Mouse (Mus musculus) kidney, embryonic 14.5 days (tissue): ENCODE results near the gene Eci3. TPM values are rescaled to one million over a fixed set of nuclear protein-coding genes. Genes with fewer than 3 reads are reported as not detected.
"Not testable (repeated sequence)": the region's sequence is repeated elsewhere in the genome, so short reads cannot be mapped to it uniquely, and the experiment has no call there.

Experiments used
- ATAC-seq: fragments of 200-750 bp; cut with Nextera tagmentation; 2 replicates; pipeline ENCODE4 v1.8.0; 2017; ENCODE audit warnings: moderate number of reproducible peaks, mild to moderate bottlenecking, moderate TSS enrichment, moderate library complexity; ENCODE audit not compliant: low FRiP score, low TSS enrichment
- H3K27ac ChIP-seq: fragments of 300-500 bp; sonication (generic); 2 replicates; pipeline ENCODE4 v1.5.1; 2014; ENCODE audit warnings: low read depth, mild to moderate bottlenecking, low read length, moderate library complexity, mixed read lengths
- H3K27me3 ChIP-seq: fragments of 300-500 bp; sonication (generic); 2 replicates; pipeline ENCODE4 v1.6.1; 2014; ENCODE audit warnings: mild to moderate bottlenecking, low read length; ENCODE audit not compliant: control insufficient read depth, insufficient read depth
- H3K36me3 ChIP-seq: fragments of 300-500 bp; sonication (generic); 2 replicates; pipeline ENCODE4 v1.6.1; 2014; ENCODE audit warnings: low read length, mixed read lengths; ENCODE audit not compliant: control insufficient read depth, insufficient read depth
- H3K4me1 ChIP-seq: fragments of 300-500 bp; sonication (generic); 2 replicates; pipeline ENCODE4 v1.6.1; 2014; ENCODE audit warnings: low read length, mixed read lengths; ENCODE audit not compliant: control insufficient read depth, insufficient read depth
- H3K4me2 ChIP-seq: fragments of 300-500 bp; sonication (generic); replicated peaks from 2 replicates; pipeline ENCODE4 v1.6.1; 2014; ENCODE audit warnings: low read depth, mild to moderate bottlenecking, low read length
- H3K4me3 ChIP-seq: fragments of 300-500 bp; sonication (generic); 2 replicates; pipeline ENCODE4 v1.5.1; 2014; ENCODE audit warnings: mild to moderate bottlenecking, low read length
- H3K9ac ChIP-seq: fragments of 300-500 bp; sonication (generic); 2 replicates; pipeline ENCODE4 v1.6.1; 2014; ENCODE audit warnings: low read depth, mild to moderate bottlenecking, low read length, moderate library complexity
- H3K9me3 ChIP-seq: fragments of 300-500 bp; sonication (generic); 2 replicates; pipeline ENCODE4 v1.6.1; 2016; ENCODE audit warnings: low read length; ENCODE audit not compliant: control insufficient read depth
- WGBS: fragments of 180-500 bp; shearing (Covaris S2); extraction: QIAGEN DNeasy Blood & Tissue Kit; methylation state at CpG from one replicate; pipeline ENCODE4 v1.1.7; 2014; 5-methylcytosine and 5-hydroxymethylcytosine counted together
- polyA plus RNA-seq: library from polyadenylated mRNA; unstranded; fragments of >200 nt; fragmentation: Nextera tagmentation; extraction: Ambion mirVana; gene quantifications from 2 replicates; pipeline ENCODE4 v1.2.1, GENCODE M21; 2014

Eci3 gene
- 1.7 and 3.1 TPM in 2 replicates for polyA plus RNA-seq

- peak; percentile 89 for ATAC-seq
- Histone ChIP-seq H3K4me1 (no peaks in the 10 kb centered on the region), H3K4me2 (peak within 1 kb of the TSS; percentile 85), H3K9me3 (no peaks in the 10 kb centered on the region), H3K27me3 (no peaks in the 10 kb centered on the region), H3K27ac (no peak within 1 kb of the TSS), H3K9ac (peak within 1 kb of the TSS; percentile 44), H3K36me3 (no peaks in the 10 kb centered on the region), H3K4me3 (peak within 1 kb of the TSS; percentile 46)
- 4% methylated on average over 32 of the region's 32 CpGs for WGBS
These were observed at the start of gene Eci3 for GRCm38 (mm10) chr13:34963511-34964397. Eci3 (minus strand) TSS chr13:34963810.

- no peaks in the 10 kb centered on the region for H3K4me1 ChIP-seq
- no peaks in the 10 kb centered on the region for H3K36me3 ChIP-seq
- H3K27ac ChIP-seq, result no peak overlapping the region
- H3K9me3 ChIP-seq, result peaks cover 5% of the 10 kb centered on the region; the same call in 1 of the 2 replicates
- H3K9ac ChIP-seq, result no peak overlapping the region
- 56% methylated on average over 2 of the region's 2 CpGs for WGBS
- ATAC-seq, result no peak
- no peak overlapping the region for H3K4me3 ChIP-seq
- no peaks in the 10 kb centered on the region for H3K27me3 ChIP-seq
- no peak overlapping the region for H3K4me2 ChIP-seq
These were observed 32.3 kb upstream of the Eci3 start for GRCm38 (mm10) chr13:34995925-34996324.

DNA sequence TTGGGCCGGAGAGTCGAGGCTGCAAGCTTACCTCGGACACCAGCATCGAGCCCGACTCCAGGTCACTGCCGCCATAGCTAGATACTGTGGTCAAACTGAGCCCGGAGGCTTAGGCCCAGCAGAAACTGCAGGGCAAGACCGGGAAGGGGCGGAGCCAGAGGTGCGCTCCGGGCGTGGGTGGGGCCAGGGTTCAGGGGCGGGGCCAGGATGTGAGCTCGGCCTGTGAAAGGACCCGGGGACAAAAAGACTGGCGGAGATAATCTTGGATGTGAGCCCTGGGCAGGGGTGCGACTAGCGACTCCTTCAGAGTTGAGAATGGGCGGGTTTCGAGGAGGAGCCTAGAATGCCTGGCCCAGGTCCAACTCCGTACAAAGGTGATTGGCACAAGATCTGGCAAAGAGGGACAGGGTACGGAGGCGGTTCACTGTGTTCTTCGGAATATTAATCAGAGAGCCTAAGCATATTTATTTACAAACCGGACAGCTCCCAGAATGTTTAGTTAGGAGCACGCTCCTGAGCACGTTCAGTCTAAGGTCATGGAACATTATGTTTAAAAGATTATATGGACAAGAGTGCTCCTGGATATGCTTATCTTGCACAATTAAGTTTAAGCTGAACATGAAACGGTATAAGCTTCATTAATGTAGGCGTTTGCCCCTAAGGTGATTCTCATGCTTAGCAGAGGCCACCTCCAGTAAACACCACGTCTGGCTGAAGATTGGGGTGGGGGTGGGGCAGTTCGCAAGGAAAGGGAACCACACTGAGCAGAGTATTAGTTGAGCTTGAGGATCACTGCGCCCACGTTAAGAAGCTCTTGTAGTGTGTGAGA, 30.6 kb upstream of the Eci3 start:
- Histone ChIP-seq H3K27me3 (no peaks in the 10 kb centered on the region), H3K4me1 (no peaks in the 10 kb centered on the region), H3K9me3 (peaks cover 5% of the 10 kb centered on the region; the same call in 1 of the 2 replicates), H3K4me3 (peak overlapping the region; percentile 68), H3K4me2 (peak overlapping the region; percentile 65), H3K36me3 (peaks cover 9% of the 10 kb centered on the region), H3K27ac (peak overlapping the region; percentile 88), H3K9ac (peak overlapping the region; percentile 80)
- ATAC-seq, result peak; percentile 97
- under 1% methylated on average over 33 of the region's 33 CpGs for WGBS

DNA sequence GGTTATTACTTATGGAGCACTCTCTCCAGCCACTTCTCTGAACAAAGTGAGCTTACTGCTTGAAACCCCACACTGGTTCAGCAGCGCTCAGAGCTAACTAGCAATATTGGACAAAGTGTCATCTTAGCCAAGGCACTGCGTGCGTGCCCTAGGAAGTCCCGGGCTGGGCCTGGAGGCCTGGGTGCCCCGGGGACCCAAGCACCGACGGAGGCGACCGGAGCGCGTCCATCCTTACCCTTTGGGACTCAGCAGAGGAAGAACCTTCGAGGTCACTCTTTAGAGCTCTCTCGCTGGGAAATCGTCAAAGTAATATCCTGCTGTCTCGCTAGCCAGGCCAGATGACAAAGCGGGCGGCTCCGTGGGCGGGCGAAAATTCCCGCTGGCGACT, 30.0 kb upstream of the Eci3 start:
- H3K4me1 ChIP-seq, result no peaks in the 10 kb centered on the region
- H3K27ac ChIP-seq, result peak overlapping the region; percentile 88
- peak overlapping the region; percentile 65 for H3K4me2 ChIP-seq
- peak; percentile 61 for ATAC-seq
- H3K27me3 ChIP-seq, result no peaks in the 10 kb centered on the region
- H3K9me3 ChIP-seq, result peaks cover 2% of the 10 kb centered on the region; the same call in 1 of the 2 replicates
- WGBS, result 1% methylated on average over 22 of the region's 22 CpGs
- peak overlapping the region; percentile 80 for H3K9ac ChIP-seq
- H3K36me3 ChIP-seq, result peaks cover 14% of the 10 kb centered on the region
- peak overlapping the region; percentile 68 for H3K4me3 ChIP-seq

DNA sequence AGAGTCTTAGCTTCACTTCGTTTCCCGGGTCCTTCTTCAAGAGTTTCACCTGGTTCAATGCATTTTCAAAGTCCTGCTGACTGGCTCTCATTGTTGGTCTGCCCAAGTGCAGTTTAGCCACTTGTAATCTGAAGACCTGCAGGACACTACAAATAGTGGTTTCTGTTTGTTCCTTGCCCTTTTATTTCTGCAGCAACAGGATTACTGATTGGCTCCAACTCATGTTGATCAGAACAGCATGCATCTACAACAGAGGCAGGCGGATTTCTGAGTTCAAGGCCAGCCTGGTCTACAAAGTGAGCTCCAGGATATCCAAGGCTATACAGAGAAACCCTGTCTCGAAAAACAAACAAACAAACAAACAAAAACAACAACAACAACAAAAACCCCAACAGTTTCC, 29.5 kb upstream of the Eci3 start:
- ATAC-seq, result no peak
- WGBS, result 74% methylated on average over 4 of the region's 4 CpGs
- Histone ChIP-seq H3K9ac (peak overlapping the region; percentile 80; the same call in 1 of the 2 replicates), H3K27ac (no peak overlapping the region; the same call in 1 of the 2 replicates), H3K4me3 (peak overlapping the region; percentile 68), H3K4me2 (peak overlapping the region; percentile 65), H3K9me3 (no peaks in the 10 kb centered on the region), H3K27me3 (no peaks in the 10 kb centered on the region), H3K36me3 (peaks cover 18% of the 10 kb centered on the region), H3K4me1 (no peaks in the 10 kb centered on the region)

DNA sequence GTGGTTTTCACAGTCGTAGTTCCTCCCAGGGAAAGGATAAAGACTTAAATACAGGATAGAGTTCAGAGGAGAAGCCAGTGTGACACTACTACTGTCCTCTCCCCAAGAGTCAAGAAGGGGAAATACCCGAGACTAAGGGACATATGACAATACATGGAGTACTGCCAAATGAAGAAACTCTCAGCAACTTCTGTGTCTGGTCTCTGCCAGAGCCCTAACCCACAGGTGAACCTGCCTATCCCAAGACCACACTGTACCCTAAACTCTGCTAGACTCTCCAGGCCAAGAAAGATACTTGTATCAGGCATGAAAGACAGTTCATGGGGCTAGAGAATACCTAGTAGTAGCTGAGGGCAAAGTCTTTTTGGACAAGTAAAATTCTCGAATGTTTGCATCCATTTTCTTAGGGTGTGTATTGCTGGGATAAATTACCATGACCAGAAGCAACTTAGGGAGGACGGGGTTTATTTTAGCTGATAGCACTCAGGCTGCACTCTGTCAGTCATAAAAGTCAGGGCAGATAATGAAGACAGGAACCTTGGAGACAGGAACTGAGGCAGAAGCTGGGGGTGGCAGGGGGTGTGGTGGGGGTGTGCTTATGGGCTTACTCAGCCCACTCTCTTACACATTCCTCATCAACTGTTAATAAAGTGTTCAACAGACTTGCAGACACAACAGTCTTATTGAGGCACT, 28.1 kb upstream of the Eci3 start:
- no peaks in the 10 kb centered on the region for H3K9me3 ChIP-seq

GRCm38 (mm10) chr13:34983479-34983878, 19.9 kb upstream of the Eci3 start:
- 97% methylated on average over 1 of the region's 1 CpGs for WGBS
- H3K27ac ChIP-seq, H3K9ac ChIP-seq, H3K4me1 ChIP-seq, ATAC-seq, H3K4me3 ChIP-seq, H3K27me3 ChIP-seq, H3K9me3 ChIP-seq, H3K4me2 ChIP-seq: not testable (repeated sequence)
- H3K36me3 ChIP-seq, result peaks cover 54% of the 10 kb centered on the region

More for the DNA sequence above, 28.1 kb upstream of the Eci3 start:
- Histone ChIP-seq H3K4me2 (no peak overlapping the region), H3K27me3 (no peaks in the 10 kb centered on the region), H3K4me3 (no peak overlapping the region), H3K4me1 (no peaks in the 10 kb centered on the region), H3K36me3 (peaks cover 29% of the 10 kb centered on the region), H3K9ac (no peak overlapping the region), H3K27ac (no peak overlapping the region)
- no peak for ATAC-seq
- 61% methylated on average over 4 of the region's 4 CpGs for WGBS

GRCm38 (mm10) chr13:34978635-34979034, 15.0 kb upstream of the Eci3 start:
- H3K4me2 ChIP-seq, H3K9me3 ChIP-seq, H3K4me1 ChIP-seq, ATAC-seq, H3K27me3 ChIP-seq, H3K4me3 ChIP-seq, H3K9ac ChIP-seq, H3K27ac ChIP-seq: not testable (repeated sequence)
- WGBS, result 77% methylated on average over 5 of the region's 5 CpGs
- peaks cover 40% of the 10 kb centered on the region for H3K36me3 ChIP-seq
